Mouse (Mus musculus) hindbrain, embryonic 12.5 days (tissue): ENCODE data around the gene Rcsd1. TPM values are rescaled to one million over a fixed set of nuclear protein-coding genes. Genes with fewer than 3 reads are reported as not detected.
"Not testable (repeated sequence)": the region's sequence is repeated elsewhere in the genome, so short reads cannot be mapped to it uniquely, and the experiment has no call there.

ENCODE experiments used
- ATAC-seq: fragments of 200-750 bp; cut with Nextera tagmentation; 2 replicates; pipeline ENCODE4 v1.8.0; 2017; ENCODE audit warnings: moderate TSS enrichment; ENCODE audit not compliant: low FRiP score
- H3K27ac ChIP-seq: fragments of 300-500 bp; sonication (generic); 2 replicates; pipeline ENCODE4 v1.5.1; 2016; ENCODE audit warnings: mild to moderate bottlenecking
- H3K27me3 ChIP-seq: fragments of 300-500 bp; sonication (generic); 2 replicates; pipeline ENCODE4 v1.6.1; 2016; ENCODE audit warnings: mild to moderate bottlenecking
- H3K36me3 ChIP-seq: fragments of 300-500 bp; sonication (generic); 2 replicates; pipeline ENCODE4 v1.6.1; 2016; ENCODE audit warnings: mild to moderate bottlenecking
- H3K4me1 ChIP-seq: fragments of 300-500 bp; sonication (generic); 2 replicates; pipeline ENCODE4 v1.6.1; 2016
- H3K4me2 ChIP-seq: fragments of 300-500 bp; sonication (generic); replicated peaks from 2 replicates; pipeline ENCODE4 v1.6.1; 2016; ENCODE audit warnings: mild to moderate bottlenecking
- H3K4me3 ChIP-seq: fragments of 300-500 bp; sonication (generic); 2 replicates; pipeline ENCODE4 v1.5.1; 2016; ENCODE audit warnings: mild to moderate bottlenecking
- H3K9ac ChIP-seq: fragments of 300-500 bp; sonication (generic); 2 replicates; pipeline ENCODE4 v1.6.1; 2016; ENCODE audit warnings: mild to moderate bottlenecking, moderate library complexity
- H3K9me3 ChIP-seq: fragments of 300-500 bp; sonication (generic); replicated peaks from 2 replicates; pipeline ENCODE4 v1.6.1; 2016; ENCODE audit warnings: mild to moderate bottlenecking
- WGBS: fragments of 180-500 bp; shearing (Covaris S2); methylation state at CpG from one replicate; pipeline ENCODE4 v1.1.7; 2016; 5-methylcytosine and 5-hydroxymethylcytosine counted together
- polyA plus RNA-seq: library from polyadenylated mRNA; unstranded; fragments of >200 nt; fragmentation: Nextera tagmentation; extraction: Ambion mirVana; gene quantifications from 2 replicates; pipeline ENCODE4 v1.2.1, GENCODE M21; 2016

Gene Rcsd1
- polyA plus RNA-seq, 1 experiment from 2014 or later: 16.8 TPM

DNA sequence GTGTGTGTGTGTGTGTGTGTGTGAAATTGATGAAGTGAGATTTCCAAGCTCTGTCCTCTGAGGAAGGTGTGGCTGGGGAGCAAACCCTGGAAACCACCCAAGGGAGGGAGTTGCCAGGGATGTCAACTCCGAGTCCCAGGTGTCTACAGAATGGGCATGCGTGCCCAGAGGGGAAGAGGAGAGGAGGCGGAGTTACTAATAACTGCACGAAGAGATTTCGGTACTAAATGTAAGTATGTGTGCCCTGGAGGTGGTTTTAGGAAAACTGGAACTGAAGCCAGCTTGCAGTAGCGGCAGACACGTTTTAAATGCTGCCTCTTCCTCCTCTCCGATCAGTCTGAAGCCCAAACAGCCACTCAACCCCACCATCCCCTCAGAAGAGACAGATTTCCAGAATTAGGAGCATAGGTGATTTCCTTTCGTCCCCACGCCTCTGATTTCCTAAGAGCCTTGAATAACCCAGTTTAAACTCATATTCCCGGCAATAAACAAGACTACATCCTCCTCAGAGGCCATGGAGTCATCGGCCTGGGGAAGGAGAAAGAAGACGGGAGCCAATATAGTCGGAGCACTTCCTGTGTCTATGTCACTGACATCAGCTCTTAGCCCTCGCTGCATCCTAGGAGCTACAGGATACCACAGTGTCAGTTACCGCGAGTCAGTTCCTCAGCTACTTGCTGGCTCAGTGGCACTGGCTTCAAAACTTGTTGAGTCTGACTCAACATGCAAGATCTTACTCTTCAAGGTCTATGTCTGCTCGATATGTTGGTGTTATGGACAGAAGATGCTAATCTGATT is 27.3 kb downstream of the Rcsd1 start:
- no peaks in the 10 kb centered on the region for H3K36me3 ChIP-seq
- ATAC-seq: no peak
- H3K27me3 ChIP-seq: no peaks in the 10 kb centered on the region
- 80% methylated on average over 18 of the region's 18 CpGs for WGBS
- no peaks in the 10 kb centered on the region for H3K9me3 ChIP-seq
- no peak overlapping the region for H3K4me3 ChIP-seq
- H3K27ac ChIP-seq: no peak overlapping the region
- no peak overlapping the region for H3K4me2 ChIP-seq
- no peaks in the 10 kb centered on the region; the same call in 1 of the 2 replicates for H3K4me1 ChIP-seq
- H3K9ac ChIP-seq: no peak overlapping the region

DNA sequence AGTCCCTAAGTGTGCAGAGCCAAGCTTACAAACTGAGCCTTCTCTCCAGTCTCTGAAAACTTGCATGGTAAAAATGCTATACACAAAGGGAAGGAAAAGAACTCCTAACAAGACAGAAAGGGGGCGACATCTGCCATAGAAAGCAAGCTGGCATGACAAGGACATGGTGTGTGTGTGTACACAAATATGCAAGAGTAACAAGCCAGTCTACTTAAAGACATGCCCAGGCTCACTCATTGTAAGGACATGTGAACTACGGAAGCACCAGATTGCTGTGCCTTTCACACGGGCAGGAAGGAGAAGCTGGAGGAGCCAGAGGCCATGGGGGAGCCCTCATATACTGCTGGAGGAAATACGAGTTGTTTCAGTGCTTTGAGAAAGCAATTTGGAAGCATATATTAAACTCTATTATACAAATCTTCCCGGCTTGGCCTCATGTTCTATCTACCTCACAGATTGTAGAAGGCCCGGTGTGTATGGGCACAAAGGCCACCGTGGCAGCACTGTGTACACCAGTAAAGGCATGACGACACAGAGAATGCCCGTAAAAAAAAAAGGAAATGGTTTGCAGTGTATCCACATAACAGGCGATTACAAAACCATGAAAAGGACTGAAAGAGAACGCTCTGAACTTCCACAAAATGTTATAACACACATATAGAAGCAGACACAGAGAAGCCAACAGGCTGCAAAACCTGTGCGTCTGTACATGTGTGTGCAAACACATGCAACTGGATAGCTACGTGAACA is 28.3 kb downstream of the Rcsd1 start:
- H3K4me1 ChIP-seq: no peaks in the 10 kb centered on the region; the same call in 1 of the 2 replicates
- no peak overlapping the region for H3K27ac ChIP-seq
- no peak overlapping the region for H3K4me3 ChIP-seq
- H3K4me2 ChIP-seq: no peak overlapping the region
- ATAC-seq: no peak
- no peaks in the 10 kb centered on the region for H3K36me3 ChIP-seq
- 68% methylated on average over 13 of the region's 13 CpGs for WGBS
- H3K27me3 ChIP-seq: no peaks in the 10 kb centered on the region
- no peaks in the 10 kb centered on the region for H3K9me3 ChIP-seq
- H3K9ac ChIP-seq: no peak overlapping the region

DNA sequence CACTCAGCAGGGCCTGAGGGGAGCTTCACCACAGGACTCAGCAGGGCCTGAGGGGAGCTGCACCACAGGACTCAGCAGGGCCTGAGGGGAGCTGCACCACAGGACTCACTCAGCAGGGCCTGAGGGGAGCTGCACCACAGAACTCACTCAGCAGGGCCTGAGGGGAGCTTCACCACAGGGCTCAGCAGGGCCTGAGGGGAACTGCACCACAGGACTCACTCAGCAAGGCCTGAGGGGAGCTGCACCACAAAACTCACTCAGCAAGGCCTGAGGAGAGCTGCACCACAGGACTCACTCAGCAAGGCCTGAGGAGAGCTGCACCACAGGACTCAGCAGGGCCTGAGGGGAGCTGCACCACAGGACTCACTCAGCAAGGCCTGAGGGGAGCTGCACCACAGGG is 29.5 kb downstream of the Rcsd1 start:
- not testable (repeated sequence) for H3K4me3 ChIP-seq, H3K36me3 ChIP-seq, H3K9ac ChIP-seq, ATAC-seq, H3K27ac ChIP-seq, H3K4me1 ChIP-seq, H3K4me2 ChIP-seq, H3K27me3 ChIP-seq, H3K9me3 ChIP-seq

DNA sequence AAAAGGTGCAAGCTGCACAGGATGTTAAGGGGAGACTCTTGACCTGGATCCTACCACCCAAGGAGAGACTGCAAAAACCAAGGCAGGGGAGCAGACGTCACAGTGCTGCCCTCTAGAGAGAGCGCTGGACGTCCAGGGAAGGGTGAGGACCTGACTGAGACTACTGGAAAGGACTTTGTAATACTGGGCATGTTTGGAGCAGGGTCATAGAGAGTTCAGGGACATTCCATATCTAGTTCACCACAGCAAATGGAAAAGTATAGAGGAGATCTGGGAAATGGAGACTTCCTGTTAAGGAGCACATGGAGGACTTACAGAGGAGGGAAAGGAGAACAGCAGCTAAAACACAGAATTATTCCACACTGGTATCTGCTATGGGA is 29.9 kb downstream of the Rcsd1 start:
- H3K4me3 ChIP-seq: no peak overlapping the region
- no peak overlapping the region for H3K27ac ChIP-seq
- H3K4me2 ChIP-seq: no peak overlapping the region
- no peak overlapping the region for H3K9ac ChIP-seq
- H3K4me1 ChIP-seq: no peaks in the 10 kb centered on the region; the same call in 1 of the 2 replicates
- 25% methylated on average over 3 of the region's 3 CpGs for whole genome bisulfite sequencing
- H3K36me3 ChIP-seq: no peaks in the 10 kb centered on the region
- no peak for ATAC-seq
- no peaks in the 10 kb centered on the region for H3K27me3 ChIP-seq
- no peaks in the 10 kb centered on the region for H3K9me3 ChIP-seq

DNA sequence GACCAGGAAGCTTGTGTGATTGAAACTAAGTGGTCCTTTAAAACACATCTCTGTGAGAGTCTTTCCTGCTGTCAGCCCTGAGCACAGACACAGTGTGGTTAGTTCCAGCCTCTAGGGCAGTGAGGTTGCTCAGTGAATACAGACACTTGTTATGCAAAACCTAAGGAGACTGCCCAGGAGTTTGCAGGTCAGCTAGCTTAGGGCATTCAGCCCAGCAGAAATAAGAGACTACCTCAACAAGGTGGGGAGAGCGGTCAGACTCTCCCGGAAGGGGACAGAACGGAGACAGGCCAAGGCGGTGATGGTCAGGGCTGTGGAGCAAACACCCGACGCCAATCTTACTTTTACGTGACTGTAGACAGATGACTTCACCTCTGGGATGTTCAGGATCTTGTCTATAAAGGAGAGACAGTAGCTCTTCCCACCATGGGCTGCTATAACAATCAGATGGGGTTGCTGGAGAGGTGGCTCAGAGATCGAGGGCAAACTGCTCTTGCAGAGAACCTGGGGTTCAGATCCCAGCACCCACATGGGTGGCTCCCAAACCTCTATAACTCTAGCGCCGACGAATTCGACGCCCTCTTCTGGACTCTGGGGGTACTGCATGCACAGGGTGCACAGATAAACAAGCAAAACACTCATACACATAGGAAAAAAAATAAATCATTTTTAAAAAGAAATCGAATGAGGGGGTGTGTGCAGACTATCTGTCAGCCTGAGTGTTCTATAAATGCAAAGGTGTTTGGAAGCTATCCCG is 30.5 kb downstream of the Rcsd1 start:
- Histone ChIP-seq H3K9me3 (no peaks in the 10 kb centered on the region), H3K4me2 (no peak overlapping the region), H3K27me3 (no peaks in the 10 kb centered on the region), H3K4me3 (no peak overlapping the region), H3K27ac (no peak overlapping the region), H3K36me3 (no peaks in the 10 kb centered on the region), H3K4me1 (no peaks in the 10 kb centered on the region; the same call in 1 of the 2 replicates), H3K9ac (no peak overlapping the region)
- ATAC-seq: no peak
- 64% methylated on average over 15 of the region's 15 CpGs for WGBS

DNA sequence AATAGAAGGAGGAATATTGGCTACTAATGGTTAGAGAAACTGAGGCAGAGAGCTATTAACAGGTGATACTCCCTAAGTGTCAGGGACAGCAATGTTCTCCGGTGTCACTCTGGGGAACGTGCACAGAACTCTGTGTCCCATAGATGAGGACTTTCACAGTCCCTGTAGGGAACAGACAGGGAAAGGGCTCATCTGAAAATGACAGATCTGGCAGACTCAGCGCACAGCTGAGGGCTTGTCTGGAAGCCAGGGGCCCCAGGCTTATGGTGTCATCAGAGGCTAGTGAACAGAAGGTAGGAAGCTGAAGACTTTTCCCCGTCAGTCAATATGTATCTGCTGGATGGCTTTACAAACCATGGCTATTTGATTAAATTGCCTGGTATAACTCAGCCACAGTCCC is 32.0 kb downstream of the Rcsd1 start:
- WGBS: 61% methylated on average over 4 of the region's 4 CpGs
- Histone ChIP-seq H3K9me3 (no peaks in the 10 kb centered on the region), H3K27ac (no peak overlapping the region), H3K9ac (no peak overlapping the region), H3K36me3 (no peaks in the 10 kb centered on the region), H3K4me3 (no peak overlapping the region), H3K4me1 (no peaks in the 10 kb centered on the region; the same call in 1 of the 2 replicates), H3K4me2 (no peak overlapping the region), H3K27me3 (no peaks in the 10 kb centered on the region)
- ATAC-seq: no peak

DNA sequence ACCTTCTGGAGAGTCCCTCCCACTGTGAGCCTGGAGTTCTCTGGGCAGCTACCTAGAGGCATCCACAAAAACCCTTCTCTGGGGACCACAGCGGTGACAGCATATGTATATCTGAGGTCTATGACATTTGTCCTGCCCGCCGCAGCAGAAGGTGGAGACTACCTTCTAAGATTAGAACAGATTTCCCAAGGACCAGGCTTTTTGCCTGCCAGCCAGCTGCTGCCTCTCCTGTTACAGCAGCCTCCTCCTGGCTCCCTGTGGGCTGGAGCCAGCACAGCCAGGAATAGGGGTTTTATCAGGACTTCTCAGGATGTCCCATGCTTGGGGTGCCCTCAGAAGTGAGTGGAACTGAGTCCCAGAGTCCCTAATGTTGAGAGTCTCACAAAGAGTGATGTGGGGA is 32.6 kb downstream of the Rcsd1 start:
- H3K4me2 ChIP-seq: no peak overlapping the region
- WGBS: 63% methylated on average over 3 of the region's 3 CpGs
- H3K27ac ChIP-seq: no peak overlapping the region
- H3K9ac ChIP-seq: no peak overlapping the region
- H3K4me1 ChIP-seq: no peaks in the 10 kb centered on the region; the same call in 1 of the 2 replicates
- no peaks in the 10 kb centered on the region for H3K27me3 ChIP-seq
- ATAC-seq: no peak
- no peaks in the 10 kb centered on the region for H3K36me3 ChIP-seq
- no peak overlapping the region for H3K4me3 ChIP-seq
- no peaks in the 10 kb centered on the region for H3K9me3 ChIP-seq

DNA sequence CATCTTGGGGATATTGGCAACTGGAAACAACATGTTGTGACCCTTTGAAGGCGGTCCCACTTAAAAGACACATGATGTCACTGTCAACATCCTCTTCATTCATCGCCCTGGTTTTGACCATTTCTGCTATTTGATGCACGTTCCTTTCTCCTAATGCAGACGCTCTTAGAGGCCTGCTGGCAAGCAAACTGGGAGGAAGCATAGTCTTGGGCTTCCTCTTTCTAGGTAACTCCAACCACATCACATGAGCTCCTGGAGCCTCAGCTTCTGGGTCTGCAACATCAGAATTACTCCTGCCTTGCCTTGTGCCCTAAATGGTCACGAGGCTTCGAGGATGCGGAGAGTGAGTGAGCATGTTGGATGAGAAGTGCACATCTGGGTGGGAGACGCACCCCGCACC is 34.4 kb downstream of the Rcsd1 start:
- Histone ChIP-seq H3K36me3 (no peaks in the 10 kb centered on the region), H3K9me3 (no peaks in the 10 kb centered on the region), H3K4me3 (no peak overlapping the region), H3K27me3 (no peaks in the 10 kb centered on the region), H3K4me2 (no peak overlapping the region), H3K4me1 (no peaks in the 10 kb centered on the region; the same call in 1 of the 2 replicates), H3K27ac (no peak overlapping the region), H3K9ac (no peak overlapping the region)
- no peak for ATAC-seq
- 87% methylated on average over 9 of the region's 9 CpGs for WGBS

DNA sequence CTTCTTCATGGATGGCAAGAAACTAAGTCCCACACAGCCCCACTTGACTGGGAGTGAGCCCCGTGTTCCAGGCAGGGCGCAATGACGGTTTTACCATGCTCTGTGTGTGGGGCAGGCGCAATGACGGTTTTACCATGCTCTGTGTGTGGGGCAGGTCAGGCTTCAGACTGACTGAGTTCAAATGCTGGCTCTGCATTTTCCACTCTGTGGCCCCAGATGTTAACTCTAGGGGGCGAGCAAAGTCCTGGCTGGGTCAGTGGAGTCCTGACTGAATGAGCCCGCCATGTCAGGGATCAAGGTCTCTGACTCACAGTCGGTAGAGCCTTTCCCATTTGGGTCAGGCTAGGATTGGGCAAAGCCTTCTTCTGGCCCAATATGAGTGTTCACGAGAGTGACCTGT is 37.2 kb downstream of the Rcsd1 start:
- Histone ChIP-seq H3K4me2 (no peak overlapping the region), H3K9ac (no peak overlapping the region), H3K36me3 (no peaks in the 10 kb centered on the region), H3K27me3 (no peaks in the 10 kb centered on the region), H3K4me3 (no peak overlapping the region), H3K4me1 (no peaks in the 10 kb centered on the region), H3K9me3 (no peaks in the 10 kb centered on the region), H3K27ac (no peak overlapping the region)
- ATAC-seq: no peak
- 82% methylated on average over 9 of the region's 9 CpGs for WGBS

DNA sequence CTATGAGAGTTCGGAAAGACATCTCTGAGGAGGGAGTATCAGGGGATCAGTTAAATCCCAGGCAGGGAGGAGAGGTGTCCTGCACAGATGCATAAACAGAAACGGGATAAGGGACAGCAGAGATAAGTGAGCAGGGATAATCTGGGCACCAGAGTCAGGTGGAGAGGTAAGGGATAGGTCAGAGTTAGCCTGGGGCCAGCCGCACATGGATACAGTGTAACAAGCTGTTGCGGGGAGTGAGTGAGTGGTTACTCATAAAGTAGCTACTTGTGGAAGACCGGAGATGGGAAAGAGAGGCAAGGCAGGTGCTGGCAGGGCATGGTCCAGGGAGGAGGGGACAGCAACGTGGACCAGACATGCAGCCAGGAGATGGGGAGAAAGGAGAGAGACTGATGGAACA is 39.5 kb downstream of the Rcsd1 start:
- Histone ChIP-seq H3K27me3 (no peaks in the 10 kb centered on the region), H3K9me3 (no peaks in the 10 kb centered on the region), H3K27ac (no peak overlapping the region), H3K36me3 (no peaks in the 10 kb centered on the region), H3K9ac (no peak overlapping the region), H3K4me1 (no peaks in the 10 kb centered on the region), H3K4me3 (no peak overlapping the region), H3K4me2 (no peak overlapping the region)
- 83% methylated on average over 6 of the region's 6 CpGs for WGBS
- no peak for ATAC-seq

DNA sequence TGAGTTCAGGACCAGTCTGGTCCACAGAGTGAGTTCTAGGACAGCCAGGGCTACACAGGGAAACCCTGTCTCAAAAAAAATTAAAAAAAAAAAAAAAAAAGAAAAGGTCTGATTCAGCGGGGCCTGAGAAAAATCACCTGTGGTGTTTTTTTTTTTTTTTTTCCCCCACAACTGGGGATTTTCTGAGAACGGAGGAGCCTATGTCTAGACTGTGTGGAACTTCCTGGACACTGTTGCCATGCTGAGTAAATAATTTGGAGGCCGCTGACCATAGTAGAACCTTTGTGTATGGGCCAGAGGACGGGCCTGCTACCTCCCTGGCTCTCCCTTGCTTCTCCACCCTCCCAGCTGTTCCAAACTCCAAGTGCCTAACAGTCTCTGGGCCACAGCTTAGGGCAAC is 40.7 kb downstream of the Rcsd1 start:
- no peak for ATAC-seq

DNA sequence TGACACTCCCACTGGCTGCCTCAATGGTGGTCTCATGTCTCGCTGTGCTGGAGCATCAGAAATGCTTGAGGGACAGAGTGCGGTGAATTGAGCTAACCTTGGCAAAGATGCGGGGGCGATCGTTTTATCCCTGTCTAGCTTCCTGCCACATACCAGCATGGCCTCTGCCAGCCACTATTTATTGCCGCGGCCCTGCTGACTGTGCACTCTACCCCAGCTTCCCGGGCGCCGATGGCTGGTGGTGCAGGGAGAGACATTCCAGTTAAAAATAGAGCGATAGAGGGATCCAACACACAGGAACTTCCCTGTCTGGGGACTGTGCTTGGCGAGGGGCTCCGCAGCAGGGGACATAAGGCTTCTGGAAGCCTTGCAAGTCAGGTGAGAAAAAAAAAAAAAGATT is 42.2 kb downstream of the Rcsd1 start:
- Histone ChIP-seq H3K9me3 (no peaks in the 10 kb centered on the region), H3K27ac (no peak overlapping the region), H3K4me2 (no peak overlapping the region), H3K4me1 (peaks cover 7% of the 10 kb centered on the region), H3K36me3 (no peaks in the 10 kb centered on the region), H3K9ac (no peak overlapping the region), H3K4me3 (no peak overlapping the region), H3K27me3 (no peaks in the 10 kb centered on the region)
- ATAC-seq: no peak
- WGBS: 58% methylated on average over 13 of the region's 13 CpGs

More for the DNA sequence above, 40.7 kb downstream of the Rcsd1 start:
- H3K4me2 ChIP-seq: no peak overlapping the region
- H3K4me3 ChIP-seq: no peak overlapping the region
- H3K36me3 ChIP-seq: no peaks in the 10 kb centered on the region
- no peak overlapping the region for H3K9ac ChIP-seq
- no peak overlapping the region for H3K27ac ChIP-seq
- H3K27me3 ChIP-seq: no peaks in the 10 kb centered on the region
- H3K9me3 ChIP-seq: no peaks in the 10 kb centered on the region
- H3K4me1 ChIP-seq: no peaks in the 10 kb centered on the region
- WGBS: 77% methylated on average over 4 of the region's 4 CpGs
